Mouse (Mus musculus) central nervous system, embryonic 14 days (tissue): ENCODE data around the gene Mindy1. TPM values are rescaled to one million over a fixed set of nuclear protein-coding genes. Genes with fewer than 3 reads are reported as not detected.

Source experiments
- polyA plus RNA-seq: library from polyadenylated mRNA; depleted of rRNA; stranded (reverse); fragments of >200 nt; gene quantifications from 2 replicates; pipeline ENCODE4 v1.2.3, GENCODE M21; 2012; rRNA removed

The Mindy1 gene
- 41.0 and 44.1 TPM in 2 replicates for polyA plus RNA-seq

GRCm38 (mm10) chr3:95281216-95282126 lies at the start of gene Mindy1, which contains the start of gene Prune1:
Mindy1 (plus strand) TSS chr3:95281345.
Prune1 (minus strand) TSS chr3:95282076.

DNA sequence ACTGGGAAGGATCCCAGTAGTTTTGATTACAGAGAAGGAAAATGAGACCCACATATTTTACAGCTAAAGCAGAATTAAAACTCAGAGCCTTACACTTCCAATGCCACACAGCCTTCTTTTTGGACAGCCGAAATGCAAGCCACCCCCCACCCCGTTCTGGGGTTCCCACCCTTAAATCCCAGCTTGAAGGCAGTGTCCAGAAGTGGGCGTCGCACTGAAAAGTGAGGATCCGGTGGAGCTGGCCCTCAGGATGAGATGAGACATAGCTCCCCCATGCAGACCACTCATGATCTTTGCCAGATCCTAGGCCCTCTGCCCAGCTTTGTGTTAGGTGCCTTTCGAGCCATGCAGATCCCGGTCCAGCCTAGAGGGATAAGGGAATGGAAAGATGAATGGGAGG lies 39.6 kb upstream of the Mindy1 start, which contains the start of gene Gm128:
TSS of gene Gm128 (minus strand) at position 101 of the 400 bp plus-strand sequence.

DNA sequence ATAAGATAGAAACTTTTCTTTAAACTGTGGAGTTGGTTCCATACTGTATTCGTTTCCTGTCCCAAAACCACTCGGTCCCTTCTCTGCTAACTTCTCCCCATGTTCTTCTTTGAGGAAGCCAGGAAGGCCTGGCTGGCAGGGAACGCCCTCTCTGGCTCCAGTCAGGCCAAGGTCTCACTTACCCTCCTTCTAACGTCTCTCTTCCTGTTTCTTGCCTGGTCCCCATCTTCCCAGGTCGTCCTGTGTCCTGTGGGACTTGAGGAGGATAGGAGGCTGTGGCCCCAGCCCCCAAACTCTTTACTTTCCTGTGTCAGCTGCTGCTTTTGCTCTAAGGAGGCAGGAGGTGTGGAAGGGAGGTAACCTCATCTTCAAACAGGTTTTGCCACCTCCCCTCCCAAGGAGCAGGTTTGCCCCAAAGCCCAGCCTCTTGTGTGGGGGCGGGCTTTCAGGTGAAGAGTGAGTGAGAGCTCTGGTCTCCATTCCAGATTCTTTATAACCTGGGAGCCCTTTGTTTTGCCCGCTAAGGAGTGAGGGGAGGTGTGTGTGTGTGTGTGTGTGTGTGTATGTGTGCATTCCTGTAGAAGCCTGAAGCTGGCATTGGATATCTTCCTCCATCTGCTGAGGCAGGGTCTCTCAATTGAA lies 30.2 kb upstream of the Mindy1 start, which contains the start of gene Bnipl:
TSS of gene Bnipl (minus strand) at position 411 of the 642 bp plus-strand sequence.

DNA sequence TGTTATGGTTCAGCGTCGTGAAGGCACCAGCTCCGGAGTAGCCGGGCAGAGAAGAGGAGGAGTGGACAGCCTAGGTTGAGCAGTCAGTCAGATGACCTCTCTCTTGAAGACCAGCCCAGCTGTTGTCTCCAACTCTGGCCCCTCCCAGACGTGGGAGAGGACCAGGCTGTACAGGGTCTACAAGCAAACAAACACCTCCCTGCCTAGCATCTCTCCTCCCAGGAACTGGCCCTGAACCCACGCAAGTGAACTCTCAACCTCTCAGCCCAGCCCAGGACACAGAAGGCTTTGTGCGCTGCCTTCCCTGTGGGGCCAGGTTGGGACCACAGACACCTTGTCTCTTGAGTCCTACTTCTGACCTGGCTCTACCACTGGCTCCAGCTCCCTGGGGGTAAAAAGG lies 26.0 kb downstream of the Mindy1 start, which contains the start of gene Anxa9:
TSS of gene Anxa9 (minus strand) at position 77 of the 400 bp plus-strand sequence.

GRCm38 (mm10) chr3:95314486-95315093 lies 33.4 kb downstream of the Mindy1 start, which contains the start of gene Cers2:
Cers2 (plus strand) TSS chr3:95314791.

Other genes starting within 250 kb of the Mindy1 start
- gene Psmd4, start 238.7 kb upstream of the Mindy1 start, polyA plus RNA-seq = 274 and 277 TPM in 2 replicates
- 29.6 and 30.0 TPM in 2 replicates for gene Pip5k1a, start 174.4 kb upstream of the Mindy1 start, polyA plus RNA-seq
- gene Vps72, start 170.3 kb upstream of the Mindy1 start, polyA plus RNA-seq = 167 and 188 TPM in 2 replicates
- gene Tmod4, start 156.9 kb upstream of the Mindy1 start, polyA plus RNA-seq = 2.2 and 2.9 TPM in 2 replicates
- 135 and 140 TPM in 2 replicates for gene Scnm1, start 147.3 kb upstream of the Mindy1 start, polyA plus RNA-seq
- gene Lysmd1, start 147.3 kb upstream of the Mindy1 start, polyA plus RNA-seq = 22.2 and 22.8 TPM in 2 replicates
- 2.6 and 3.1 TPM in 2 replicates for gene Tnfaip8l2, start 139.0 kb upstream of the Mindy1 start, polyA plus RNA-seq
- gene Sema6c, start 120.9 kb upstream of the Mindy1 start, polyA plus RNA-seq = 121 and 123 TPM in 2 replicates
- 17.4 and 18.0 TPM in 2 replicates for gene Gabpb2, start 63.4 kb upstream of the Mindy1 start, polyA plus RNA-seq
- 65.4 and 73.6 TPM in 2 replicates for gene Cdc42se1, start 52.6 kb upstream of the Mindy1 start, polyA plus RNA-seq
- gene Mllt11, start 49.2 kb upstream of the Mindy1 start, polyA plus RNA-seq = 568 and 623 TPM in 2 replicates
- 0.20 and 0.24 TPM in 2 replicates for gene Gm128, start 39.7 kb upstream of the Mindy1 start, polyA plus RNA-seq
- gene Bnipl, start 30.2 kb upstream of the Mindy1 start, polyA plus RNA-seq = 0.38 and 1.1 TPM in 2 replicates
- gene Prune1, start 731 bp downstream of the Mindy1 start, polyA plus RNA-seq = 54.9 and 56.2 TPM in 2 replicates
- 1.3 and 1.7 TPM in 2 replicates for gene Anxa9, start 25.8 kb downstream of the Mindy1 start, polyA plus RNA-seq
- gene Cers2, start 33.4 kb downstream of the Mindy1 start, polyA plus RNA-seq = 98.7 and 117 TPM in 2 replicates
- 57.1 and 59.2 TPM in 2 replicates for gene Setdb1, start 75.9 kb downstream of the Mindy1 start, polyA plus RNA-seq
- not detected in 2 replicates for gene 4930558C23Rik, start 121.5 kb downstream of the Mindy1 start, polyA plus RNA-seq
- 31.4 and 34.2 TPM in 2 replicates for gene Arnt, start 153.0 kb downstream of the Mindy1 start, polyA plus RNA-seq
- gene Ctsk, start 217.9 kb downstream of the Mindy1 start, polyA plus RNA-seq = 13.9 and 26.2 TPM in 2 replicates
- 13.0 and 16.1 TPM in 2 replicates for gene Ctss, start 245.4 kb downstream of the Mindy1 start, polyA plus RNA-seq